Mouse (Mus musculus): ENCODE results near the gene Scd2. TPM values are rescaled to one million over a fixed set of nuclear protein-coding genes. Genes with fewer than 3 reads are reported as not detected.
"Not testable (repeated sequence)": the region's sequence is repeated elsewhere in the genome, so short reads cannot be mapped to it uniquely, and the experiment has no call there.

Gene Scd2
- 100 to 1,000 TPM; 585 to 640 TPM for total RNA-seq (2021)

DNA sequence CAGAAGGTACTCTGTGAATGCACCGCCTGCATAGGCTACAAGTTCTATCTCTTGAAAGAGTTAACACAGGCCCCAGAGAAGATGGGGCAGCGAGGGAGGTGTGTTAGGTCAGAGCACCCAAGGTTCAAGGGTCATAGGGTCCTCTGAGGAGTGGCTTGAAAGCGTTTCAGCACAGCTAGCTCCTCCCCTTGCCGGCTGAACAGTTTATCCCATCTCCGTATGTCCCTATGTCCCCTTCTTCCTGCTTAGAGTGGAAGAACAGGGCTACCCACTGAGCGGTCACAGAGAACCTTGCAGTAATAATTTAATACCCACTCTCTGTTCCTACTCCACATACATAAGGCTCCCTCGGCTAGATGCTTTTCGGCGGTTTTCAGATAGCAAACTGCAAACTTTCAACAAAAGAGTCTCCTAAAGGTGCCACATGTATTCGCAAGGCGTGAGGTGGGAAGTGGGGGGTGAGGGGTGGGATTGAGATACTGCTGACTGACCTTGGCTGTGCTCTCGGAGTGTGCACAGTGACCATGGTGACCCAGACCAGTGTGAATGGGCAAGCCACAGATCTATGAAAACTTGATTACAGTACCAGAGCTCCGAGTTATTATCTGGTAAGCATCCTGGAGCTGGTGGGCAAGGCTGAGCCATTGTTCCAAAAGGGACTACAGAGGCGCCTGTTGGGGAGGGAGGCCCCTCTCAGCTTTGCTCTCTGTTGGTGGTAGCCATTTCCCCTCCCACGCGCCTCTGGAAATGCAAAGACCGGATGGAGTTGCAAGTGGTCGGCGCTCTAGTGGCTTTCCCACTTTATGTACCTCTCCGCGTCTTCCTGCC is at the start of gene Scd2:
Gene Scd2 (plus strand): TSS at position 734 of the 828 bp plus-strand sequence.
- no peak for DNase-seq (ENCODE audit: low spot score in 2 of 2)
- intact Hi-C loops (cut with DNase I), result loop anchor here (1.0 kb wide), 1 partner anchor 9 kb away; no protein-coding TSS in a partner anchor

- DNase-seq (ENCODE audit: low spot score in 2 of 2), result peak; percentile 18 to 34
- intact Hi-C loops (cut with DNase I), result loop anchor here (5.0 kb wide), 1 partner anchor 172 kb away; no protein-coding TSS in a partner anchor
Measured at GRCm38 (mm10) chr19:44245761-44246171, 47.7 kb upstream of the Scd2 start.

GRCm38 (mm10) chr19:44246341-44246911 is 47.0 kb upstream of the Scd2 start:
- intact Hi-C loops (cut with DNase I), result loop anchor here (5.0 kb wide), 1 partner anchor 171 kb away; no protein-coding TSS in a partner anchor
- no peak for DNase-seq (ENCODE audit: low spot score in 2 of 2)

- intact Hi-C loops (cut with DNase I), result loop anchor here (1.0 to 5.0 kb wide), 2 partner anchors 47 to 170 kb away; no protein-coding TSS in a partner anchor
- DNase-seq (ENCODE audit: low spot score in 2 of 2), result no peak
Measured at GRCm38 (mm10) chr19:44247281-44248080, 46.0 kb upstream of the Scd2 start.

GRCm38 (mm10) chr19:44248081-44248853 is 45.2 kb upstream of the Scd2 start:
- DNase-seq (ENCODE audit: low spot score in 2 of 2), result peak; percentile 89 to 93
- intact Hi-C loops (cut with DNase I), result loop anchor here (1.0 to 5.0 kb wide), 2 partner anchors 46 to 169 kb away; no protein-coding TSS in a partner anchor

DNA sequence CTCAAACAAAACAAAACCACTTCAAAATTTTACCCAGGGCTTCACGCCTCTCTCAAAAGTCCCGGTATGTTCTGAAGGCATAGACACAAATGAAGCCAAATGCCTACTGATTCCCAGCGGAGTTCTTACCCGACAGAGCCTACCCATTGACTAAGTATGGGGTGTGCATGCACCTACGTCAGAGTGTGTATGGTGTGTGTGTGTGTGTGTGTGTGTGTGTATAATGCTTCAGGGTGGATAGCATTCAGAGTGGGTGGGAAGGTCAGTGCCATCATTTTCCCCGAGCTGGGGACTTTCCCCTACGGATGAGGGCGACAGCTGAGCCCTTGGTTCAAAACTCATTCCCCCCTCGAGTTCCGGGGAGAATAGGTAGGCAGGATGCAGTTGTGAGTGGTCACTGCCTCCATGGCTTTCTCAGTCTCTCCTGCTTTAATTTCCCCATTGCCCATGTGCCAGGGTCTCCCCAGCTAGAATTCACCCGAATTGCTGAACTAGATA is 44.6 kb upstream of the Scd2 start:
- DNase-seq (ENCODE audit: low spot score in 2 of 2), result no peak
- intact Hi-C loops (cut with DNase I), result loop anchor here (1.0 to 5.0 kb wide), 2 partner anchors 45 to 168 kb away; no protein-coding TSS in a partner anchor

- DNase-seq (ENCODE audit: low spot score in 2 of 2); intact Hi-C loops (cut with DNase I): not testable (repeated sequence)
Measured at GRCm38 (mm10) chr19:44251138-44251537, 42.3 kb upstream of the Scd2 start.

DNA sequence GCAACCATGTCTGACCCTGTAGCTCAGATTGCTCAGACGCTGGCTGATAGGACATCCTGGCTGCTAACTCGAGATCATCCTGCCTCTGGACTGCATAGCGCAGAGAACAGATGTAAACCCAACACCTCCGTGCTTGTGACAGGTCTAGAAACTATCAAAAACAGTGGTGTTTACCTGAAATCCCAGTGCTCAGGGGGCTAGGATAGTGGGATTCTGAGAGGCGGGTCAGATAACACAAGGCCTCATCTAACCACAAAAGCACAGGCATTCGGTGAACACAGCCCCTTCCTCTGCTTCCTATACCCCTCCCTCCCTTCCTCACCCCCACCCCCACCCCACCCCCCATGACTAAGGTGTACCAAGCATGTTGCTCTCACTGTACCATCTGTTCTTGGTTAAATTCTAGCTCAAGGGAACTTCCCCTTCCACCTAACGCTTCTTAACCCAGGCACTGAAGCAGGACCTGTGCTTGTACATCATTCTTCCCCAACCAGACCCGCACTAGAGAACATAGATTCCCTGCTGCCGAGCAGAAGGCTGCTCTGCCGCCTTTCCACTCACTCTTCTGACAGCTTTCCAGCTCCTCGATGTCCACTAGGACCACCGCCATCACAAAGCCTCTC is 41.4 kb upstream of the Scd2 start:
- intact Hi-C loops (cut with DNase I), result no loop called here
- DNase-seq (ENCODE audit: low spot score in 2 of 2), result no peak

GRCm38 (mm10) chr19:44254106-44254505 is 39.4 kb upstream of the Scd2 start:
- intact Hi-C loops (cut with DNase I), result not testable (repeated sequence)

GRCm38 (mm10) chr19:44257377-44257966 is 36.0 kb upstream of the Scd2 start:
- intact Hi-C loops (cut with DNase I), result no loop called here
- DNase-seq (ENCODE audit: low spot score in 2 of 2), result no peak

More at GRCm38 (mm10) chr19:44254106-44254505, 39.4 kb upstream of the Scd2 start:
- DNase-seq (ENCODE audit: low spot score in 2 of 2), result not testable (repeated sequence)

DNA sequence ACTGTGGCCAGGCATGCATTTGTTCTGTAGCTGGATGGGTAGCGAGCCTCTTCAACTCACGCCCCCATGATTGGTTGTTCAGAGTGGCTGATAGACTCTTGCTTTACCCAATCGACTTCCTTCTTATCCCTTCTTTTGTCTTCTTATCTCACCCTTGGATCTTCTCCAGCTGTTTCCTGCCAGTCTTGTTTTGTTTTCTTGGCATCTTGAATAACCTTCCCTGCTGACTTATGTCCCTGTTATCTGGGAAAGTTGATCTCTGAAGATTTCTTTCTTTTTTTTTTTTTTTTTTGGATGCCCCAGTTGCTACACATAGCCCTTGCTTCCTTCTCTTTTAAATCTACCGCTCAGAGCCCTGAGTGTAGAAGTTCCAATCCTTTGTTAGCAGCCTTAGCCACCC is 34.0 kb upstream of the Scd2 start:
- no peak for DNase-seq (ENCODE audit: low spot score in 2 of 2)
- intact Hi-C loops (cut with DNase I), result no loop called here

DNA sequence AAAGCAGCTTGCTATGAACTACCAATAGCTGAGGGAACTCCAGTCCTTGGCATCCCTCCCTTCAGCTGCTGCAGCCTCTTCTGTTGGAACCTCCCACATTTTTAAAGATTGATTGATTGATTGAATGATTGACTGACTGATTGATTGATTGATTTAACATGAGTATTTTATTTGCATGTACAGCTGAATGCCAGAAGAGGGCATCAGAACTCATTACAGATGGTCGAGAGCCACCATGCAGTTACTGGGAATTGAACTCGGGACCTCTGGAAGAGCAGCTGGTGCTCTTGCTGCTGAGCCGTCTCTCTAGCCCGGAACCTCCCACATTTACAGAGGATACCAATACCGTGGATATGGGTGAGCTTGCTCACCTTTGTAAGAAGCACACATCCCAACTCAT is 33.0 kb upstream of the Scd2 start:
- intact Hi-C loops (cut with DNase I), result no loop called here
- no peak for DNase-seq (ENCODE audit: low spot score in 2 of 2)

GRCm38 (mm10) chr19:44261774-44262173 is 31.7 kb upstream of the Scd2 start:
- intact Hi-C loops (cut with DNase I), result no loop called here

DNA sequence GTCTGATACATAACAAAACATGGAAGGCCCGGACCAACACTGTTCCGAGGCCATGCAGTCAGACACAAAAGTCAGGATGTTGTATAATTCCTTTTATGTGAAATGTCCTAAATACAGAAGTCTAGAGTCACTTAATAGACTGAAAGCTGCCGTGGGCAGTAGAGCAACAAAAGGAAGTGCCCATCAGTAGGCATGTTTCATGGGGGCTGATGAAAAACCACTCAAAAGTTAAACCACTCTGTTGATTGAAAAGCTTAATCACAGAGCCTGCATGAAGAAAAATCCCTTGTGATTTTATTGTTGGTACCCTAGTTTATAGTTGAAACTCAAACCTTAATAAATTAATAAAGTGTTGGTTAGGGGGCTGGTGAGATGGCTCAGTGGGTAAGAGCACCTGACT is 29.9 kb upstream of the Scd2 start:
- intact Hi-C loops (cut with DNase I), result no loop called here
- no peak for DNase-seq (ENCODE audit: low spot score in 2 of 2)

More at GRCm38 (mm10) chr19:44261774-44262173, 31.7 kb upstream of the Scd2 start:
- no peak for DNase-seq (ENCODE audit: low spot score in 2 of 2)

DNA sequence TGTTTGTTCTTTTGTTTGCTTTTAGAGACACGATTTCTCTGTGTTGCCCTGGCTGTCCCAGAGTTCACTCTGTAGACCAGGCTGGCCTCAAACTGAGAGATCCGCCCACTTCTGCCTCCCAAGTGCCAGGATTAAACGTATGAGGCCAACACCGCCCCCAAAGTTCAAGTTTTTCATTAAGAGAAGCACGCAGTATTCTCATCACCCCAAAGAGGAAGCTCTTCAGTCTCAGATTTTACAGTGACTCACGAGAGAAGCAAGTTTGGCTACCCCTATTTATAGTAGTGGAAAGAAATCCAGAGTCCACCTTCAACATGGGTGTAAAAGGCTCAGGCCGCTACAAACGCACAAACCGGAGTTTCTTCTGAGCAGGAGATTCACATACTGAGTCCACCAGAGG is 29.2 kb upstream of the Scd2 start:
- intact Hi-C loops (cut with DNase I), result no loop called here
- no peak for DNase-seq (ENCODE audit: low spot score in 2 of 2)

DNA sequence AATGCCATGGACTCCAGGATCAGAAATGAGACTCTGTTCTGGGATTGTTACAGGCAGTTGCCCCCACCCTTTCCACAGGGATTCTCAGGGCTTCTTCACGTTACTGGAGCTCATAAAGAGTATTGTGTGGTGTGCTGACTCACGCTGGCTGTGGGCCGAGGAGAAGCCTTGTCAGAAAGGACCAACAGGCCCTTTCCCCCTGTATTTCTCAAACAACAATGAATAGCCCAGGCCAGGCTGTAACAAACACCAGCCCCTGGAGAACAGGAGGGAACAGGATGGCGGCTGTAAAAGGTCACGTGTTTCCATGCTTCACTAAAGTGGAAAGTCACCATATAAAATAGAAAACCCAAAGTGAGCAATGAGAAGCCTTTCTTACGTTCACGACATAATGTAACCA is 28.2 kb upstream of the Scd2 start:
- intact Hi-C loops (cut with DNase I), result no loop called here
- DNase-seq (ENCODE audit: low spot score in 2 of 2), result no peak

- no peak for DNase-seq (ENCODE audit: low spot score in 2 of 2)
- intact Hi-C loops (cut with DNase I), result no loop called here
Measured at GRCm38 (mm10) chr19:44265911-44266337, 27.6 kb upstream of the Scd2 start.

- DNase-seq (ENCODE audit: low spot score in 2 of 2), result no peak
- intact Hi-C loops (cut with DNase I), result no loop called here
Measured at GRCm38 (mm10) chr19:44266458-44266823, 27.0 kb upstream of the Scd2 start.

All from left cerebral cortex, postnatal 25 days (tissue).